Mouse (Mus musculus) MEL (cell line): Measurements from ENCODE around the gene Kcne3. TPM values are rescaled to one million over a fixed set of nuclear protein-coding genes. Genes with fewer than 3 reads are reported as not detected.

Experiments used
- DNase-seq: peaks from one replicate; pipeline ENCODE4 v3.0.0; 2011; ENCODE audit warnings: low read depth, low spot score
- H3K27ac ChIP-seq: 2 replicates; pipeline ENCODE4 v1.5.1; 2012; ENCODE audit warnings: low read depth, mild to moderate bottlenecking, control low read depth, low read length, moderate library complexity; ENCODE audit not compliant: control insufficient read depth
- H3K27me3 ChIP-seq, 2 experiments: fragments of 150-350 bp in 1 of 2; sonication (generic) in 1 of 2; 2 replicates each; pipeline ENCODE4 v1.6.1; 2012; ENCODE audit warnings: low read length in 2 of 2, mild to moderate bottlenecking in 2 of 2, improper control_type of control experiment in 1 of 2, moderate library complexity in 1 of 2; ENCODE audit not compliant: insufficient read depth in 2 of 2, control insufficient read depth in 1 of 2
- H3K36me3 ChIP-seq, 2 experiments: 2 replicates each; pipeline ENCODE4 v1.6.1; 2012 to 2014; ENCODE audit warnings: low read length in 2 of 2, improper control_type of control experiment in 1 of 2, inconsistent platforms in 1 of 2, mild to moderate bottlenecking in 1 of 2; ENCODE audit not compliant: insufficient read depth in 2 of 2, control insufficient read depth in 1 of 2
- H3K4me1 ChIP-seq, 2 experiments: fragments of 150-350 bp in 1 of 2; sonication (generic) in 1 of 2; 2 replicates each; pipeline ENCODE4 v1.6.1; 2012; ENCODE audit warnings: low read length in 2 of 2, improper control_type of control experiment in 1 of 2, mild to moderate bottlenecking in 1 of 2; ENCODE audit not compliant: insufficient read depth in 2 of 2, control insufficient read depth in 1 of 2
- H3K4me3 ChIP-seq, 2 experiments: fragments of 150-350 bp in 1 of 2; sonication (generic) in 1 of 2; 2 replicates each; pipeline ENCODE4 v1.5.1; 2012; ENCODE audit warnings: low read depth in 2 of 2, low read length in 2 of 2, mild to moderate bottlenecking in 2 of 2, moderate library complexity in 2 of 2, control low read depth in 1 of 2, improper control_type of control experiment in 1 of 2; ENCODE audit not compliant: control insufficient read depth in 1 of 2, insufficient read depth in 1 of 2
- H3K79me2 ChIP-seq: 2 replicates; pipeline ENCODE4 v1.6.1; 2012; ENCODE audit warnings: mild to moderate bottlenecking, low read length, moderate library complexity; ENCODE audit not compliant: control insufficient read depth, poor library complexity, insufficient read depth
- H3K9ac ChIP-seq: 2 replicates; pipeline ENCODE4 v1.6.1; 2012; ENCODE audit warnings: low read depth, mild to moderate bottlenecking, control low read depth, low read length, moderate library complexity; ENCODE audit not compliant: control insufficient read depth, poor library complexity, severe bottlenecking
- H3K9me3 ChIP-seq: fragments of 150-350 bp; sonication (generic); replicated peaks from 2 replicates; pipeline ENCODE4 v1.6.1; 2012; ENCODE audit warnings: mild to moderate bottlenecking, low read length, improper control_type of control experiment, moderate library complexity; ENCODE audit not compliant: insufficient read depth
- BHLHE40 ChIP-seq: IDR thresholded peaks from 2 replicates; pipeline ENCODE4 v1.6.1; 2012; ENCODE audit warnings: low read depth, mild to moderate bottlenecking, inconsistent platforms, low read length, improper control_type of control experiment, borderline replicate concordance
- CHD1 ChIP-seq: IDR thresholded peaks from 2 replicates; pipeline ENCODE4 v1.6.1; 2012; ENCODE audit warnings: low read depth, mild to moderate bottlenecking, inconsistent platforms, low read length, improper control_type of control experiment
- CHD2 ChIP-seq: IDR thresholded peaks from 2 replicates; pipeline ENCODE4 v1.6.1; 2011; ENCODE audit warnings: low read length, improper control_type of control experiment
- CTCF ChIP-seq, 3 experiments: IDR thresholded peaks in 2 of 3; conservative IDR thresholded peaks in 1 of 3; 2 replicates each; pipeline ENCODE4 v1.5.1; 2011 to 2012; ENCODE audit warnings: low read length in 3 of 3, low read depth in 2 of 3, mild to moderate bottlenecking in 2 of 3, improper control_type of control experiment in 1 of 3, inconsistent platforms in 1 of 3, mixed read lengths in 1 of 3, moderate library complexity in 1 of 3; ENCODE audit not compliant: control insufficient read depth in 1 of 3, insufficient read depth in 1 of 3, poor library complexity in 1 of 3, severe bottlenecking in 1 of 3
- E2F4 ChIP-seq: IDR thresholded peaks from 2 replicates; pipeline ENCODE4 v1.6.1; 2011; ENCODE audit warnings: low read depth, low read length, improper control_type of control experiment, borderline replicate concordance
- ELF1 ChIP-seq: IDR thresholded peaks from 2 replicates; pipeline ENCODE4 v1.6.1; 2014; ENCODE audit warnings: low read depth, mild to moderate bottlenecking, inconsistent platforms, low read length, improper control_type of control experiment, moderate library complexity
- EP300 ChIP-seq, 2 experiments: IDR thresholded peaks; 2 replicates each; pipeline ENCODE4 v1.6.1; 2011; ENCODE audit warnings: improper control_type of control experiment in 2 of 2, low read length in 2 of 2, low read depth in 1 of 2, mild to moderate bottlenecking in 1 of 2
- ETS1 ChIP-seq: IDR thresholded peaks from 2 replicates; pipeline ENCODE4 v1.6.1; 2012; ENCODE audit warnings: low read depth, mild to moderate bottlenecking, inconsistent platforms, low read length, improper control_type of control experiment, moderate library complexity
- GABPA ChIP-seq: IDR thresholded peaks from 2 replicates; pipeline ENCODE4 v1.6.1; 2012; ENCODE audit warnings: low read depth, mild to moderate bottlenecking, inconsistent platforms, low read length, improper control_type of control experiment, moderate library complexity
- GATA1 ChIP-seq: IDR thresholded peaks from 2 replicates; pipeline ENCODE4 v1.6.1; 2011; ENCODE audit warnings: low read depth, low read length, improper control_type of control experiment
- HCFC1 ChIP-seq: IDR thresholded peaks from 2 replicates; pipeline ENCODE4 v1.6.1; 2012; ENCODE audit warnings: low read depth, mild to moderate bottlenecking, inconsistent platforms, low read length, improper control_type of control experiment, moderate library complexity
- JUND ChIP-seq: IDR thresholded peaks from 2 replicates; pipeline ENCODE4 v1.6.1; 2011; ENCODE audit warnings: low read depth, mild to moderate bottlenecking, improper control_type of control experiment, low read length
- KAT2A ChIP-seq: conservative IDR thresholded peaks from 2 replicates; pipeline ENCODE4 v1.6.1; 2012; ENCODE audit warnings: low read depth, low read length, improper control_type of control experiment, inconsistent platforms
- MAFK ChIP-seq: IDR thresholded peaks from 2 replicates; pipeline ENCODE4 v1.6.1; 2011; ENCODE audit warnings: low read depth, mild to moderate bottlenecking, low read length, improper control_type of control experiment, borderline replicate concordance
- MAX ChIP-seq: IDR thresholded peaks from 2 replicates; pipeline ENCODE4 v1.6.1; 2011; ENCODE audit warnings: low read length, improper control_type of control experiment
- MAZ ChIP-seq: IDR thresholded peaks from 2 replicates; pipeline ENCODE4 v1.6.1; 2012; ENCODE audit warnings: low read depth, mild to moderate bottlenecking, inconsistent platforms, low read length, improper control_type of control experiment
- MEF2A ChIP-seq: IDR thresholded peaks from 2 replicates; pipeline ENCODE4 v1.6.1; 2014; ENCODE audit warnings: low read depth, mild to moderate bottlenecking, inconsistent platforms, low read length, improper control_type of control experiment; ENCODE audit not compliant: poor library complexity, insufficient replicate concordance, severe bottlenecking; ENCODE audit errors: extremely low read depth
- MXI1 ChIP-seq: IDR thresholded peaks from 2 replicates; pipeline ENCODE4 v1.6.1; 2011; ENCODE audit warnings: mild to moderate bottlenecking, low read depth, low read length, improper control_type of control experiment
- MYB ChIP-seq: IDR thresholded peaks from 2 replicates; pipeline ENCODE4 v1.6.1; 2011; ENCODE audit warnings: mild to moderate bottlenecking, low read depth, low read length, improper control_type of control experiment
- NELFE ChIP-seq: IDR thresholded peaks from 2 replicates; pipeline ENCODE4 v1.6.1; 2011; ENCODE audit warnings: low read depth, low read length, improper control_type of control experiment
- NRF1 ChIP-seq: IDR thresholded peaks from 2 replicates; pipeline ENCODE4 v1.6.1; 2014; ENCODE audit warnings: low read depth, mild to moderate bottlenecking, inconsistent platforms, low read length, improper control_type of control experiment, moderate library complexity; ENCODE audit not compliant: poor library complexity, insufficient read depth, severe bottlenecking
- POLR2A ChIP-seq, 2 experiments: IDR thresholded peaks; 2 replicates each; pipeline ENCODE4 v1.6.1; 2011 to 2012; ENCODE audit warnings: low read length in 2 of 2, mild to moderate bottlenecking in 2 of 2, control low read depth in 1 of 2, improper control_type of control experiment in 1 of 2, low read depth in 1 of 2, moderate library complexity in 1 of 2; ENCODE audit not compliant: control insufficient read depth in 1 of 2, insufficient read depth in 1 of 2, poor library complexity in 1 of 2
- POLR2AphosphoS2 ChIP-seq: IDR thresholded peaks from 2 replicates; pipeline ENCODE4 v1.6.1; 2011; ENCODE audit warnings: low read length, improper control_type of control experiment
- POLR2AphosphoS5 ChIP-seq: IDR thresholded peaks from 2 replicates; pipeline ENCODE4 v1.6.1; 2012; ENCODE audit warnings: low read depth, borderline replicate concordance, mild to moderate bottlenecking, inconsistent platforms, low read length, moderate library complexity, mixed read lengths
- RAD21 ChIP-seq: IDR thresholded peaks from 2 replicates; pipeline ENCODE4 v1.6.1; 2011; ENCODE audit warnings: mild to moderate bottlenecking, low read depth, low read length, improper control_type of control experiment
- RCOR1 ChIP-seq: IDR thresholded peaks from 2 replicates; pipeline ENCODE4 v1.6.1; 2012; ENCODE audit warnings: low read depth, mild to moderate bottlenecking, inconsistent platforms, low read length, improper control_type of control experiment
- SMC3 ChIP-seq: IDR thresholded peaks from 2 replicates; pipeline ENCODE4 v1.6.1; 2011; ENCODE audit warnings: low read depth, low read length, improper control_type of control experiment
- TAL1 ChIP-seq: IDR thresholded peaks from 2 replicates; pipeline ENCODE4 v1.6.1; 2012; ENCODE audit warnings: mild to moderate bottlenecking, inconsistent platforms, low read length, moderate library complexity, mixed read lengths
- TBP ChIP-seq: IDR thresholded peaks from 2 replicates; pipeline ENCODE4 v1.8.0; 2011; ENCODE audit warnings: low read depth, low read length, improper control_type of control experiment
- USF1 ChIP-seq: IDR thresholded peaks from 2 replicates; pipeline ENCODE4 v1.6.1; 2014; ENCODE audit warnings: low read depth, mild to moderate bottlenecking, inconsistent platforms, low read length, improper control_type of control experiment, moderate library complexity
- USF2 ChIP-seq, 2 experiments: IDR thresholded peaks; 2 replicates each; pipeline ENCODE4 v1.6.1; 2011 to 2012; ENCODE audit warnings: improper control_type of control experiment in 2 of 2, low read length in 2 of 2, borderline replicate concordance in 1 of 2, inconsistent platforms in 1 of 2, low read depth in 1 of 2, mild to moderate bottlenecking in 1 of 2; ENCODE audit not compliant: insufficient read depth in 1 of 2
- ZC3H11A ChIP-seq: IDR thresholded peaks from 2 replicates; pipeline ENCODE4 v1.6.1; 2012; ENCODE audit warnings: low read depth, mild to moderate bottlenecking, inconsistent platforms, low read length, improper control_type of control experiment
- ZKSCAN1 ChIP-seq: IDR thresholded peaks from 2 replicates; pipeline ENCODE4 v1.6.1; 2012; ENCODE audit warnings: low read depth, mild to moderate bottlenecking, inconsistent platforms, low read length, improper control_type of control experiment, moderate library complexity
- ZMIZ1 ChIP-seq: IDR thresholded peaks from 2 replicates; pipeline ENCODE4 v1.6.1; 2012; ENCODE audit warnings: low read depth, mild to moderate bottlenecking, inconsistent platforms, low read length, improper control_type of control experiment, moderate library complexity
- ZNF384 ChIP-seq: IDR thresholded peaks from 2 replicates; pipeline ENCODE4 v1.6.1; 2012; ENCODE audit warnings: low read depth, mild to moderate bottlenecking, inconsistent platforms, low read length, improper control_type of control experiment
- polyA plus RNA-seq, 2 experiments: library from polyadenylated mRNA; stranded (reverse) in 1 of 2; unstranded in 1 of 2; fragments of >175 nt in 1 of 2; fragments of >200 nt in 1 of 2; gene quantifications; 2 replicates each; pipeline versions ENCODE4 v1.2.1 to v1.2.4; 2012; ENCODE audit warnings: low replicate concordance in 2 of 2, low read depth in 1 of 2; ENCODE audit not compliant: insufficient read length in 2 of 2, insufficient read depth in 1 of 2, missing spikeins in 1 of 2
- total RNA-seq: library from RNA; depleted of rRNA; stranded (reverse); fragments of 300-350 nt; gene quantifications from 2 replicates; pipeline ENCODE4 v1.2.3, GENCODE M21; 2012

Gene Kcne3
- total and polyA plus RNA-seq, 3 experiments, result 4.9 to 6.7 TPM; not detected in 1

- Histone ChIP-seq H3K9ac (peak within 1 kb of the TSS; percentile 94), H3K79me2 (peaks cover 2% of the 10 kb centered on the region; the same call in 1 of the 2 replicates), H3K27ac (peak within 1 kb of the TSS; percentile 69), H3K4me1 (peaks cover 1 to 7% of the 10 kb centered on the region in 2 experiments; a peak in 3 of 4 replicates), H3K36me3 (peaks cover 0 to 5% of the 10 kb centered on the region in 2 experiments; a peak in 2 of 4 replicates), H3K4me3 (peak within 1 kb of the TSS; percentile 78 to 84), H3K9me3 (no peaks in the 10 kb centered on the region), H3K27me3 (peaks cover 0 to 4% of the 10 kb centered on the region in 2 experiments; a peak in 1 of 4 replicates)
- DNase-seq, result peak; percentile 91
- no peak for TF ChIP-seq MAFK
- TF ChIP-seq ELF1, result no peak
- TF ChIP-seq MYB, result no peak
- TF ChIP-seq ETS1, result no peak
- peak; percentile 58 for TF ChIP-seq HCFC1
- TF ChIP-seq USF1, result peak; percentile 89
- peak; percentile 3; the same call in 1 of the 2 replicates for TF ChIP-seq SMC3
- no peak for TF ChIP-seq GATA1
- peak in 2 of 3 experiments; percentile 39 to 52; a peak in 4 of 6 replicates for TF ChIP-seq CTCF (IDR thresholded peaks at IDR 0.05 in 2 of 3, conservative IDR thresholded peaks at IDR 0.05 in 1 of 3; ENCODE audit: control insufficient read depth in 1 of 3, insufficient read depth in 1 of 3, low read depth in 2 of 3, low read length in 3 of 3, poor library complexity in 1 of 3, severe bottlenecking in 1 of 3)
- no peak for TF ChIP-seq ZKSCAN1
- no peak for TF ChIP-seq MEF2A
- no peak for TF ChIP-seq JUND
- TF ChIP-seq TAL1, result no peak
- 0 out of 2 replicates have a peak, but pooled peaks have one; percentile 72 for TF ChIP-seq CHD1
- no peak for TF ChIP-seq ZC3H11A
- no peak for TF ChIP-seq GABPA
- TF ChIP-seq ZNF384, result no peak
- 0 out of 2 replicates have a peak, but pooled peaks have one; percentile 30 for TF ChIP-seq MAZ
- peak; percentile 74 to 89; a peak in 3 of 4 replicates for TF ChIP-seq POLR2A (IDR thresholded peaks at IDR 0.05; ENCODE audit: control insufficient read depth in 1 of 2, insufficient read depth in 1 of 2, low read depth in 1 of 2, low read length in 2 of 2, poor library complexity in 1 of 2)
- peak; percentile 98 for TF ChIP-seq MXI1
- TF ChIP-seq POLR2AphosphoS5, result no peak
- TF ChIP-seq RAD21, result peak; percentile 6
- no peak for TF ChIP-seq BHLHE40
- TF ChIP-seq MAX, result peak; percentile 91
- no peak for TF ChIP-seq CHD2
- TF ChIP-seq KAT2A, result no peak; the same call in 1 of the 2 replicates
- TF ChIP-seq RCOR1, result no peak
- peak; percentile 94 for TF ChIP-seq NELFE
- 0 out of 4 replicates have a peak, but pooled peaks of 1 of the 2 experiments have one; percentile 33 for TF ChIP-seq USF2 (IDR thresholded peaks at IDR 0.05; ENCODE audit: borderline replicate concordance in 1 of 2, insufficient read depth in 1 of 2, low read depth in 1 of 2, low read length in 2 of 2)
- TF ChIP-seq E2F4, result no peak
- 0 out of 2 replicates have a peak, but pooled peaks have one; percentile 44 for TF ChIP-seq TBP
- peak; percentile 89 for TF ChIP-seq NRF1
- TF ChIP-seq ZMIZ1, result peak; percentile 72
- peak; percentile 87 for TF ChIP-seq POLR2AphosphoS2
- TF ChIP-seq EP300 (IDR thresholded peaks at IDR 0.05; ENCODE audit: low read depth in 1 of 2, low read length in 2 of 2), result no peak
Observed at GRCm38 (mm10) chr7:100159105-100159841, 17.0 kb upstream of the Kcne3 start, which contains the start of gene Lipt2. TSS of gene Lipt2 (plus strand) at chr7:100159277.
